Mouse (Mus musculus): ENCODE results near the gene Mmrn2. TPM values are rescaled to one million over a fixed set of nuclear protein-coding genes. Genes with fewer than 3 reads are reported as not detected.

The Mmrn2 gene
- polyA plus RNA-seq (2015; fragmentation: Nextera tagmentation; extraction: Ambion mirVana) = 5.4 and 6.2 TPM in 2 replicates

GRCm38 (mm10) chr14:34375415-34375904 is at the start of gene Mmrn2:
Gene Mmrn2 (plus strand): TSS chr14:34375465.

DNA sequence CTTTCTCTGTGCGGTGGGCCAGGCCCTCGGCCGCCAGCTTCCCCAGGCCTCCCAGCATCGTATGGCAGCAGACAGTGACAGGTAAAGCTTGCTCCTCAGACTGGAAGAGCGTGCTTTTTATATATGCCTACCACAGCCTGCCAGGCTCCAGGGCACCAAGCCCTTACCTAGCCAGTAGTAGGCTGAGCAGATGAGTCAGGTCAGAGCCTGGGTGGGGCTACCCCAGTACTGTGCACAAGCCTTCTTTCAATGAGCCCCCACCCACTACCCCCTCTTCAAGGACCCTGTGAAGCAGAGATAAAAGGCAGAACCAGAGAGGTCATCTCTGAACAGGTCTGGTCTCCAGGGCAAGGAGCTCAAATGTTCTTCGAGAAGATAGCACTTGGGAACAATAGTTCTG is 20.0 kb upstream of the Mmrn2 start, which contains the start of gene Fam25c:
Fam25c (minus strand) TSS at position 133 of the 400 bp plus-strand sequence.

DNA sequence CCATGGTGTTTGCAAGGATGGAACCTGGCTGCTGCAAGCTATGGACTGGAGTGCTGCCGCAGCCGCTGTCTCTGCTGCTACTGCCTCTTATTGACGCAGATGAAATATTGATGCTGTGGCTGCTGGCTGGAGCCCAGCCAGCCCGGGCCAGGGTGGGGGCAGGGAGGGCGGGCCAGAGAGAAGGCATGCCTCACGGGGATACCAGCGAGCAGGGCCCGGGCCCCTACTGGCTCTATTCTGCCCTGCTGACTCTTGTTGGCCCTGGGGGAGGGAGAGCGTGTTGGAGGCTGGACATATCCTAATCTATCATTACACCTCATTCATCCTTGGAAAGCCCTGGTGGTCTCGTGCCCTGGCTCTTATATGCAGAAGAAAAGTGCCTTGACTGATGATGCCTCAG is 688 bp upstream of the Mmrn2 start, which contains the start of gene Sncg:
Sncg (minus strand) TSS at position 213 of the 400 bp plus-strand sequence.

Other genes starting within 250 kb of the Mmrn2 start
- gene Npy4r, start 223.0 kb upstream of the Mmrn2 start, polyA plus RNA-seq (2015; fragmentation: Nextera tagmentation; extraction: Ambion mirVana) = 0.08 and 0.16 TPM in 2 replicates
- gene Gprin2, start 173.8 kb upstream of the Mmrn2 start, polyA plus RNA-seq (2015; fragmentation: Nextera tagmentation; extraction: Ambion mirVana) = 0.06 and 0.22 TPM in 2 replicates
- gene Syt15, start 155.9 kb upstream of the Mmrn2 start, polyA plus RNA-seq (2015; fragmentation: Nextera tagmentation; extraction: Ambion mirVana) = 2.3 and 2.4 TPM in 2 replicates
- gene Shld2, start 65.0 kb upstream of the Mmrn2 start, polyA plus RNA-seq (2015; fragmentation: Nextera tagmentation; extraction: Ambion mirVana) = 7.3 and 9.5 TPM in 2 replicates
- 30.9 and 38.6 TPM in 2 replicates for gene Glud1, start 64.7 kb upstream of the Mmrn2 start, polyA plus RNA-seq (2015; fragmentation: Nextera tagmentation; extraction: Ambion mirVana)
- gene Fam25c, start 20.0 kb upstream of the Mmrn2 start, polyA plus RNA-seq (2015; fragmentation: Nextera tagmentation; extraction: Ambion mirVana) = not detected in 2 replicates
- gene Sncg, start 676 bp upstream of the Mmrn2 start, polyA plus RNA-seq (2015; fragmentation: Nextera tagmentation; extraction: Ambion mirVana) = 0.51 and 0.63 TPM in 2 replicates
- 5.1 and 7.3 TPM in 2 replicates for gene Bmpr1a, start 127.9 kb downstream of the Mmrn2 start, polyA plus RNA-seq (2015; fragmentation: Nextera tagmentation; extraction: Ambion mirVana)
- not detected in 2 replicates for gene 9230112D13Rik, start 147.3 kb downstream of the Mmrn2 start, polyA plus RNA-seq (2015; fragmentation: Nextera tagmentation; extraction: Ambion mirVana)
- gene Ldb3, start 213.2 kb downstream of the Mmrn2 start, polyA plus RNA-seq (2015; fragmentation: Nextera tagmentation; extraction: Ambion mirVana) = 0.10 and 0.16 TPM in 2 replicates
- not detected in 2 replicates for gene Opn4, start 224.7 kb downstream of the Mmrn2 start, polyA plus RNA-seq (2015; fragmentation: Nextera tagmentation; extraction: Ambion mirVana)